Mouse (Mus musculus): ENCODE results near the gene Vat1. TPM values are rescaled to one million over a fixed set of nuclear protein-coding genes. Genes with fewer than 3 reads are reported as not detected.
A peak's percentile ranks its signal among the peaks of the same experiment; 100 is the strongest.
"Not testable (repeated sequence)": the region's sequence is repeated elsewhere in the genome, so short reads cannot be mapped to it uniquely, and the experiment has no call there.

Vat1 gene
- polyA plus RNA-seq, 1 experiment from 2014 or later = 145 TPM

- Histone ChIP-seq H3K9ac (ENCODE audit: low read depth, low read length) (no peak overlapping the region), H3K4me3 (ENCODE audit: low read depth, low read length) (no peak overlapping the region), H3K27ac (ENCODE audit: low read length) (no peak overlapping the region), H3K4me2 (ENCODE audit: low read length) (no peak overlapping the region), H3K36me3 (ENCODE audit: control insufficient read depth, insufficient read depth, low read length) (no peaks in the 10 kb centered on the region), H3K9me3 (replicated peaks; ENCODE audit: control insufficient read depth, low read length, poor library complexity, severe bottlenecking) (no peaks in the 10 kb centered on the region), H3K27me3 (ENCODE audit: control insufficient read depth, insufficient read depth, low read depth, low read length) (no peaks in the 10 kb centered on the region), H3K4me1 (ENCODE audit: control insufficient read depth, insufficient read depth, low read length) (no peaks in the 10 kb centered on the region)
- ATAC-seq = no peak
- WGBS = 82% methylated on average over 3 of the region's 3 CpGs
These were observed 15.6 kb downstream of the Vat1 start for GRCm38 (mm10) chr11:101450394-101450793.

GRCm38 (mm10) chr11:101449596-101449995 is 16.4 kb downstream of the Vat1 start:
- H3K9me3 ChIP-seq (replicated peaks; ENCODE audit: control insufficient read depth, low read length, poor library complexity, severe bottlenecking); H3K4me2 ChIP-seq (ENCODE audit: low read length); ATAC-seq; H3K27me3 ChIP-seq (ENCODE audit: control insufficient read depth, insufficient read depth, low read depth, low read length); H3K4me3 ChIP-seq (ENCODE audit: low read depth, low read length); H3K27ac ChIP-seq (ENCODE audit: low read length); H3K4me1 ChIP-seq (ENCODE audit: control insufficient read depth, insufficient read depth, low read length); H3K9ac ChIP-seq (ENCODE audit: low read depth, low read length); H3K36me3 ChIP-seq (ENCODE audit: control insufficient read depth, insufficient read depth, low read length): not testable (repeated sequence)
- 86% methylated on average over 4 of the region's 4 CpGs for WGBS

- Histone ChIP-seq H3K4me3 (ENCODE audit: low read depth, low read length) (no peak overlapping the region), H3K4me1 (ENCODE audit: control insufficient read depth, insufficient read depth, low read length) (peaks cover 4% of the 10 kb centered on the region; the same call in 1 of the 2 replicates), H3K36me3 (ENCODE audit: control insufficient read depth, insufficient read depth, low read length) (peaks cover 12% of the 10 kb centered on the region), H3K9ac (ENCODE audit: low read depth, low read length) (no peak overlapping the region), H3K9me3 (replicated peaks; ENCODE audit: control insufficient read depth, low read length, poor library complexity, severe bottlenecking) (no peaks in the 10 kb centered on the region), H3K4me2 (ENCODE audit: low read length) (no peak overlapping the region), H3K27ac (ENCODE audit: low read length) (no peak overlapping the region), H3K27me3 (ENCODE audit: control insufficient read depth, insufficient read depth, low read depth, low read length) (no peaks in the 10 kb centered on the region)
- WGBS = 86% methylated on average over 4 of the region's 4 CpGs
- ATAC-seq = no peak
These were observed 17.1 kb downstream of the Vat1 start for GRCm38 (mm10) chr11:101448899-101449298.

GRCm38 (mm10) chr11:101448274-101448746 is 17.7 kb downstream of the Vat1 start, which contains the start of gene Ifi35:
TSS of gene Ifi35 (plus strand) at chr11:101448407.
- no peaks in the 10 kb centered on the region for H3K27me3 ChIP-seq (ENCODE audit: control insufficient read depth, insufficient read depth, low read depth, low read length)
- WGBS = 44% methylated on average over 10 of the region's 10 CpGs
- H3K4me3 ChIP-seq (ENCODE audit: low read depth, low read length) = peak within 1 kb of the TSS; percentile 11
- no peak within 1 kb of the TSS for H3K9ac ChIP-seq (ENCODE audit: low read depth, low read length)
- H3K4me1 ChIP-seq (ENCODE audit: control insufficient read depth, insufficient read depth, low read length) = peaks cover 10% of the 10 kb centered on the region
- ATAC-seq = no peak
- H3K27ac ChIP-seq (ENCODE audit: low read length) = no peak within 1 kb of the TSS
- peaks cover 16% of the 10 kb centered on the region for H3K36me3 ChIP-seq (ENCODE audit: control insufficient read depth, insufficient read depth, low read length)
- H3K4me2 ChIP-seq (ENCODE audit: low read length) = peak within 1 kb of the TSS; percentile 19; the same call in 1 of the 2 replicates
- H3K9me3 ChIP-seq (replicated peaks; ENCODE audit: control insufficient read depth, low read length, poor library complexity, severe bottlenecking) = no peaks in the 10 kb centered on the region

- Histone ChIP-seq H3K27ac (ENCODE audit: low read length) (no peak overlapping the region), H3K4me3 (ENCODE audit: low read depth, low read length) (no peak overlapping the region), H3K4me2 (ENCODE audit: low read length) (no peak overlapping the region), H3K9ac (ENCODE audit: low read depth, low read length) (no peak overlapping the region), H3K9me3 (replicated peaks; ENCODE audit: control insufficient read depth, low read length, poor library complexity, severe bottlenecking) (no peaks in the 10 kb centered on the region), H3K36me3 (ENCODE audit: control insufficient read depth, insufficient read depth, low read length) (peaks cover 16% of the 10 kb centered on the region), H3K4me1 (ENCODE audit: control insufficient read depth, insufficient read depth, low read length) (peaks cover 14% of the 10 kb centered on the region), H3K27me3 (ENCODE audit: control insufficient read depth, insufficient read depth, low read depth, low read length) (no peaks in the 10 kb centered on the region)
- WGBS = 87% methylated on average over 5 of the region's 5 CpGs
- ATAC-seq = no peak
These were observed 18.2 kb downstream of the Vat1 start for GRCm38 (mm10) chr11:101447786-101448185.

GRCm38 (mm10) chr11:101446860-101447259 is 19.2 kb downstream of the Vat1 start:
- ATAC-seq; H3K9me3 ChIP-seq (replicated peaks; ENCODE audit: control insufficient read depth, low read length, poor library complexity, severe bottlenecking); H3K9ac ChIP-seq (ENCODE audit: low read depth, low read length); H3K4me2 ChIP-seq (ENCODE audit: low read length); H3K4me3 ChIP-seq (ENCODE audit: low read depth, low read length); H3K27me3 ChIP-seq (ENCODE audit: control insufficient read depth, insufficient read depth, low read depth, low read length); H3K27ac ChIP-seq (ENCODE audit: low read length): not testable (repeated sequence)
- peaks cover 16% of the 10 kb centered on the region for H3K36me3 ChIP-seq (ENCODE audit: control insufficient read depth, insufficient read depth, low read length)
- H3K4me1 ChIP-seq (ENCODE audit: control insufficient read depth, insufficient read depth, low read length) = peaks cover 14% of the 10 kb centered on the region
- 94% methylated on average over 8 of the region's 8 CpGs for WGBS

- H3K4me1 ChIP-seq (ENCODE audit: control insufficient read depth, insufficient read depth, low read length) = peaks cover 14% of the 10 kb centered on the region
- H3K27ac ChIP-seq (ENCODE audit: low read length) = no peak overlapping the region
- H3K36me3 ChIP-seq (ENCODE audit: control insufficient read depth, insufficient read depth, low read length) = peaks cover 16% of the 10 kb centered on the region
- H3K4me2 ChIP-seq (ENCODE audit: low read length) = no peak overlapping the region
- H3K27me3 ChIP-seq (ENCODE audit: control insufficient read depth, insufficient read depth, low read depth, low read length) = no peaks in the 10 kb centered on the region
- no peak for ATAC-seq
- H3K4me3 ChIP-seq (ENCODE audit: low read depth, low read length) = no peak overlapping the region
- 93% methylated on average over 1 of the region's 1 CpGs for WGBS
- no peak overlapping the region for H3K9ac ChIP-seq (ENCODE audit: low read depth, low read length)
- no peaks in the 10 kb centered on the region for H3K9me3 ChIP-seq (replicated peaks; ENCODE audit: control insufficient read depth, low read length, poor library complexity, severe bottlenecking)
These were observed 19.7 kb downstream of the Vat1 start for GRCm38 (mm10) chr11:101446319-101446718.

GRCm38 (mm10) chr11:101442760-101443159 is 23.3 kb downstream of the Vat1 start:
- peak; percentile 8; the same call in 1 of the 2 replicates for ATAC-seq
- Histone ChIP-seq H3K4me3 (ENCODE audit: low read depth, low read length) (peak overlapping the region; percentile 59), H3K4me2 (ENCODE audit: low read length) (peak overlapping the region; percentile 84), H3K4me1 (ENCODE audit: control insufficient read depth, insufficient read depth, low read length) (peaks cover 14% of the 10 kb centered on the region), H3K9me3 (replicated peaks; ENCODE audit: control insufficient read depth, low read length, poor library complexity, severe bottlenecking) (no peaks in the 10 kb centered on the region), H3K27ac (ENCODE audit: low read length) (peak overlapping the region; percentile 86), H3K27me3 (ENCODE audit: control insufficient read depth, insufficient read depth, low read depth, low read length) (no peaks in the 10 kb centered on the region), H3K36me3 (ENCODE audit: control insufficient read depth, insufficient read depth, low read length) (peaks cover 16% of the 10 kb centered on the region), H3K9ac (ENCODE audit: low read depth, low read length) (peak overlapping the region; percentile 69)
- 1% methylated on average over 14 of the region's 14 CpGs for WGBS

GRCm38 (mm10) chr11:101442127-101442693 is 23.8 kb downstream of the Vat1 start, which contains the start of gene Rpl27:
TSS of gene Rpl27 (plus strand) at chr11:101442298.
- WGBS = 0% methylated on average over 42 of the region's 42 CpGs

More at GRCm38 (mm10) chr11:101442127-101442693, 23.8 kb downstream of the Vat1 start, which contains the start of gene Rpl27:
- Histone ChIP-seq H3K36me3 (ENCODE audit: control insufficient read depth, insufficient read depth, low read length) (peaks cover 16% of the 10 kb centered on the region), H3K9me3 (replicated peaks; ENCODE audit: control insufficient read depth, low read length, poor library complexity, severe bottlenecking) (no peaks in the 10 kb centered on the region), H3K4me3 (ENCODE audit: low read depth, low read length) (peak within 1 kb of the TSS; percentile 59), H3K27me3 (ENCODE audit: control insufficient read depth, insufficient read depth, low read depth, low read length) (no peaks in the 10 kb centered on the region), H3K4me2 (ENCODE audit: low read length) (peak within 1 kb of the TSS; percentile 84), H3K27ac (ENCODE audit: low read length) (peak within 1 kb of the TSS; percentile 86), H3K9ac (ENCODE audit: low read depth, low read length) (peak within 1 kb of the TSS; percentile 69), H3K4me1 (ENCODE audit: control insufficient read depth, insufficient read depth, low read length) (peaks cover 14% of the 10 kb centered on the region)
- peak; percentile 98 for ATAC-seq

Measured in midbrain, embryonic 16.5 days (tissue).